Mouse (Mus musculus): Measurements from ENCODE around the gene Pip5k1b. TPM values are rescaled to one million over a fixed set of nuclear protein-coding genes. Genes with fewer than 3 reads are reported as not detected.

The Pip5k1b gene
- polyA plus RNA-seq, 1 experiment from 2014 or later: 4.1 TPM

GRCm38 (mm10) chr19:24366747-24367146, 188.9 kb downstream of the Pip5k1b start:
- Histone ChIP-seq H3K27ac (ENCODE audit: low read length) (no peak overlapping the region), H3K9ac (ENCODE audit: low read length) (no peak overlapping the region), H3K36me3 (ENCODE audit: control insufficient read depth, insufficient read depth, low read length) (no peaks in the 10 kb centered on the region), H3K4me1 (ENCODE audit: control insufficient read depth, insufficient read depth, low read length) (0 out of 2 replicates have a peak, but pooled peaks cover under 1% of the 10 kb centered on the region), H3K27me3 (ENCODE audit: control insufficient read depth, insufficient read depth, low read length) (no peaks in the 10 kb centered on the region), H3K4me2 (ENCODE audit: low read depth, low read length) (no peak overlapping the region), H3K9me3 (replicated peaks; ENCODE audit: control insufficient read depth, low read length) (no peaks in the 10 kb centered on the region), H3K4me3 (replicated peaks; ENCODE audit: low read length) (no peak overlapping the region)
- WGBS: 55% methylated on average over 1 of the region's 1 CpGs
- no peak for ATAC-seq (ENCODE audit: insufficient read depth, low FRiP score)

GRCm38 (mm10) chr19:24362626-24363321, 192.9 kb downstream of the Pip5k1b start:
- no peak overlapping the region for H3K9ac ChIP-seq (ENCODE audit: low read length)

GRCm38 (mm10) chr19:24359270-24359669, 196.4 kb downstream of the Pip5k1b start:
- H3K4me3 ChIP-seq (replicated peaks; ENCODE audit: low read length): no peak overlapping the region
- H3K36me3 ChIP-seq (ENCODE audit: control insufficient read depth, insufficient read depth, low read length): no peaks in the 10 kb centered on the region
- no peaks in the 10 kb centered on the region for H3K27me3 ChIP-seq (ENCODE audit: control insufficient read depth, insufficient read depth, low read length)
- no peaks in the 10 kb centered on the region for H3K4me1 ChIP-seq (ENCODE audit: control insufficient read depth, insufficient read depth, low read length)
- ATAC-seq (ENCODE audit: insufficient read depth, low FRiP score): no peak
- 76% methylated on average over 9 of the region's 9 CpGs for WGBS
- no peak overlapping the region for H3K4me2 ChIP-seq (ENCODE audit: low read depth, low read length)
- H3K27ac ChIP-seq (ENCODE audit: low read length): no peak overlapping the region
- no peaks in the 10 kb centered on the region for H3K9me3 ChIP-seq (replicated peaks; ENCODE audit: control insufficient read depth, low read length)
- H3K9ac ChIP-seq (ENCODE audit: low read length): no peak overlapping the region

More at GRCm38 (mm10) chr19:24362626-24363321, 192.9 kb downstream of the Pip5k1b start:
- WGBS: 60% methylated on average over 8 of the region's 8 CpGs
- Histone ChIP-seq H3K4me3 (replicated peaks; ENCODE audit: low read length) (no peak overlapping the region), H3K36me3 (ENCODE audit: control insufficient read depth, insufficient read depth, low read length) (no peaks in the 10 kb centered on the region), H3K4me2 (ENCODE audit: low read depth, low read length) (no peak overlapping the region), H3K27ac (ENCODE audit: low read length) (no peak overlapping the region), H3K9me3 (replicated peaks; ENCODE audit: control insufficient read depth, low read length) (no peaks in the 10 kb centered on the region), H3K27me3 (ENCODE audit: control insufficient read depth, insufficient read depth, low read length) (no peaks in the 10 kb centered on the region), H3K4me1 (ENCODE audit: control insufficient read depth, insufficient read depth, low read length) (no peaks in the 10 kb centered on the region)
- ATAC-seq (ENCODE audit: insufficient read depth, low FRiP score): no peak

GRCm38 (mm10) chr19:24352298-24352959, 203.2 kb downstream of the Pip5k1b start:
- Histone ChIP-seq H3K27me3 (ENCODE audit: control insufficient read depth, insufficient read depth, low read length) (no peaks in the 10 kb centered on the region), H3K9me3 (replicated peaks; ENCODE audit: control insufficient read depth, low read length) (no peaks in the 10 kb centered on the region), H3K4me1 (ENCODE audit: control insufficient read depth, insufficient read depth, low read length) (no peaks in the 10 kb centered on the region), H3K9ac (ENCODE audit: low read length) (no peak overlapping the region), H3K4me3 (replicated peaks; ENCODE audit: low read length) (no peak overlapping the region), H3K4me2 (ENCODE audit: low read depth, low read length) (no peak overlapping the region), H3K36me3 (ENCODE audit: control insufficient read depth, insufficient read depth, low read length) (no peaks in the 10 kb centered on the region), H3K27ac (ENCODE audit: low read length) (no peak overlapping the region)
- WGBS: 86% methylated on average over 5 of the region's 5 CpGs
- no peak for ATAC-seq (ENCODE audit: insufficient read depth, low FRiP score)

GRCm38 (mm10) chr19:24344501-24344900, 211.2 kb downstream of the Pip5k1b start:
- ATAC-seq (ENCODE audit: insufficient read depth, low FRiP score): no peak
- H3K27me3 ChIP-seq (ENCODE audit: control insufficient read depth, insufficient read depth, low read length): no peaks in the 10 kb centered on the region
- H3K4me1 ChIP-seq (ENCODE audit: control insufficient read depth, insufficient read depth, low read length): 0 out of 2 replicates have a peak, but pooled peaks cover 3% of the 10 kb centered on the region
- no peak overlapping the region for H3K27ac ChIP-seq (ENCODE audit: low read length)
- H3K9ac ChIP-seq (ENCODE audit: low read length): no peak overlapping the region
- H3K4me3 ChIP-seq (replicated peaks; ENCODE audit: low read length): no peak overlapping the region
- no peak overlapping the region for H3K4me2 ChIP-seq (ENCODE audit: low read depth, low read length)
- no peaks in the 10 kb centered on the region for H3K9me3 ChIP-seq (replicated peaks; ENCODE audit: control insufficient read depth, low read length)
- 85% methylated on average over 8 of the region's 8 CpGs for WGBS
- H3K36me3 ChIP-seq (ENCODE audit: control insufficient read depth, insufficient read depth, low read length): no peaks in the 10 kb centered on the region

GRCm38 (mm10) chr19:24342786-24343185, 212.9 kb downstream of the Pip5k1b start:
- WGBS: 31% methylated on average over 5 of the region's 5 CpGs
- Histone ChIP-seq H3K4me1 (ENCODE audit: control insufficient read depth, insufficient read depth, low read length) (0 out of 2 replicates have a peak, but pooled peaks cover 3% of the 10 kb centered on the region), H3K4me3 (replicated peaks; ENCODE audit: low read length) (no peak overlapping the region), H3K27ac (ENCODE audit: low read length) (no peak overlapping the region), H3K9me3 (replicated peaks; ENCODE audit: control insufficient read depth, low read length) (no peaks in the 10 kb centered on the region), H3K9ac (ENCODE audit: low read length) (no peak overlapping the region), H3K4me2 (ENCODE audit: low read depth, low read length) (no peak overlapping the region), H3K36me3 (ENCODE audit: control insufficient read depth, insufficient read depth, low read length) (no peaks in the 10 kb centered on the region), H3K27me3 (ENCODE audit: control insufficient read depth, insufficient read depth, low read length) (no peaks in the 10 kb centered on the region)
- no peak for ATAC-seq (ENCODE audit: insufficient read depth, low FRiP score)

- H3K27ac ChIP-seq (ENCODE audit: low read length): no peak overlapping the region
- no peaks in the 10 kb centered on the region for H3K9me3 ChIP-seq (replicated peaks; ENCODE audit: control insufficient read depth, low read length)
- 0 out of 2 replicates have a peak, but pooled peaks cover 2% of the 10 kb centered on the region for H3K4me1 ChIP-seq (ENCODE audit: control insufficient read depth, insufficient read depth, low read length)
- no peak overlapping the region for H3K4me3 ChIP-seq (replicated peaks; ENCODE audit: low read length)
- H3K4me2 ChIP-seq (ENCODE audit: low read depth, low read length): no peak overlapping the region
- no peaks in the 10 kb centered on the region for H3K27me3 ChIP-seq (ENCODE audit: control insufficient read depth, insufficient read depth, low read length)
- no peak for ATAC-seq (ENCODE audit: insufficient read depth, low FRiP score)
- no peaks in the 10 kb centered on the region for H3K36me3 ChIP-seq (ENCODE audit: control insufficient read depth, insufficient read depth, low read length)
- H3K9ac ChIP-seq (ENCODE audit: low read length): no peak overlapping the region
- WGBS: 42% methylated on average over 12 of the region's 12 CpGs
These were observed 219.1 kb downstream of the Pip5k1b start for GRCm38 (mm10) chr19:24336370-24337076.

- Histone ChIP-seq H3K27me3 (ENCODE audit: control insufficient read depth, insufficient read depth, low read length) (no peaks in the 10 kb centered on the region), H3K4me1 (ENCODE audit: control insufficient read depth, insufficient read depth, low read length) (0 out of 2 replicates have a peak, but pooled peaks cover 2% of the 10 kb centered on the region), H3K9ac (ENCODE audit: low read length) (no peak overlapping the region), H3K36me3 (ENCODE audit: control insufficient read depth, insufficient read depth, low read length) (no peaks in the 10 kb centered on the region), H3K9me3 (replicated peaks; ENCODE audit: control insufficient read depth, low read length) (no peaks in the 10 kb centered on the region), H3K4me3 (replicated peaks; ENCODE audit: low read length) (no peak overlapping the region), H3K27ac (ENCODE audit: low read length) (no peak overlapping the region), H3K4me2 (ENCODE audit: low read depth, low read length) (no peak overlapping the region)
- 38% methylated on average over 4 of the region's 4 CpGs for WGBS
- no peak for ATAC-seq (ENCODE audit: insufficient read depth, low FRiP score)
These were observed 219.9 kb downstream of the Pip5k1b start for GRCm38 (mm10) chr19:24335611-24336343.
